Mouse (Mus musculus) v-Abl transformed pro-B cells (cell line): ENCODE data around the gene Gpr22.

Experiments
- in situ Hi-C, 2 experiments: fragments of 400-800 bp; cut with MboI; formaldehyde crosslinking; loops; one replicate each; pipeline ENCODE4 v1.15.1; 2025; ENCODE audit not compliant: unreplicated experiment in 2 of 2

Gpr22 gene

GRCm38 (mm10) chr12:31700623-31701347, 13.0 kb downstream of the Gpr22 start:
- in situ Hi-C loops = loop anchor here in 1 of 2 experiments (25.0 kb wide), 1 partner anchor 588 kb away; no protein-coding TSS in a partner anchor

DNA sequence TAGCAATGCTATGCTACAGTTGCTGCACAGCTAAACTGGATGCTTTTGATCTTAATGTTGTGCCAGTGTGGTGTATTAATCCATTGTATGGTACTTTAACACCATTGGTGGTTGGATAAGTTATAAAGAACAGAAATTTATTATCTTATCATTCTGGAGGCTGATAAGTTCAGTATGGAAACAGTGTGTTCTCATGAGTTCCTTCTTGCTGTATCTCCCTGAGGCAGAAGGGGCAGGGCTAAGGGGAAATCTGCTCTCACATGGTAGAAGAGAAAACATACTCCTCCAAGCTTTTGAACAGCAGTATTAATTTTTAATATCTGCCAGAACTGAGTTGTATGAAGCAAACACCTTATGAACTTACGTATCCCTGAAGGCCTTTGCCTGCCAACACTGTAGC, 20.5 kb downstream of the Gpr22 start:
- in situ Hi-C loops = no loop called here

DNA sequence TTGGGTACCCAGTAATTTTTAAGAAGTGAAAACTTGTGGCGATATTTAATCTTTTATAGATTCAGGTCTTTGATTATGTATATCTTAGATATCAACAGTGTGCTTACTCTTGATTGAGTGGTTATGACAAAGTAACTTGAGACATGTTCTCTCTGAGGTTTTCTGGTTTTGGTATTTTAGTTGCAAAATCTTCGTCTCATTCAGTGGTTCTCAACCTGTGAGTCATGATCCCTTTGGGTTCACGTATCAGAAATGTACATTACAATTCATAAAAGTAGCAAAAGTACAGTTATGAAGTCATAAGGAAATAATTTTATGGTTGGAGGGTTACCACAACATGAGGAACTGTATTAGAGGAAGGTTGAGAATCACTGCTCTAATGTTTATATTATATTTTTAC, 27.1 kb downstream of the Gpr22 start:
- in situ Hi-C loops = no loop called here

GRCm38 (mm10) chr12:31667187-31667586, 46.6 kb downstream of the Gpr22 start:
- in situ Hi-C loops = no loop called here

DNA sequence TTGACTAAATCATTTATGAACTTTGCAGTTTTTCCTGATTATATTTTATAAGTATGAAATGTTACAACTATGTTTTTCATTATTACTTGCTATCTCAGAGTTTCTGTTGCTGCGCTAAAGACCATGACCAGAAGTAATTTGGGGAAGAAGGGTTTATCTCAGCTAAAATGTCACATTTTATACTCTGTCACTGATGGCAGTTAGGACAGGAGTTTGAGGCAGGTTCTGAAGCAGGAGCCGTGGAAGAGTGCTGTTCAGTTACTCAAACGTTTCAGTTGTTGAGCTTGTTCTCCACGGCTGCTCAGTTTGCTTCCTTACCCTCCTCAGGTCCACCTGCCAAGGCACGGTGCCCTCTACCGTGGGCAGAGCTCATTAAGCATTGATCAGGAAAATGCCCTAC, 47.7 kb downstream of the Gpr22 start:
- in situ Hi-C loops = no loop called here
